Mouse (Mus musculus) heart, postnatal 14 days (tissue): ENCODE data around the gene P4ha2. TPM values are rescaled to one million over a fixed set of nuclear protein-coding genes. Genes with fewer than 3 reads are reported as not detected.
A peak's percentile ranks its signal among the peaks of the same experiment; 100 is the strongest.
"Not testable (repeated sequence)": the region's sequence is repeated elsewhere in the genome, so short reads cannot be mapped to it uniquely, and the experiment has no call there.

Experiments used
- DNase-seq, 2 experiments: peaks; one replicate each; pipeline ENCODE4 v3.0.0; 2021 to 2022
- intact Hi-C: fragments of 180-260 bp; cut with DNase I; formaldehyde crosslinking; loops from one replicate; pipeline ENCODE4 v1.15.1; 2025
- total RNA-seq, 2 experiments: library from RNA; stranded (reverse); gene quantifications; 2 replicates each; pipeline ENCODE4 v1.2.3; 2021

The P4ha2 gene
- total RNA-seq, 2 experiments from 2014 or later = 43.3 to 46.4 TPM

DNA sequence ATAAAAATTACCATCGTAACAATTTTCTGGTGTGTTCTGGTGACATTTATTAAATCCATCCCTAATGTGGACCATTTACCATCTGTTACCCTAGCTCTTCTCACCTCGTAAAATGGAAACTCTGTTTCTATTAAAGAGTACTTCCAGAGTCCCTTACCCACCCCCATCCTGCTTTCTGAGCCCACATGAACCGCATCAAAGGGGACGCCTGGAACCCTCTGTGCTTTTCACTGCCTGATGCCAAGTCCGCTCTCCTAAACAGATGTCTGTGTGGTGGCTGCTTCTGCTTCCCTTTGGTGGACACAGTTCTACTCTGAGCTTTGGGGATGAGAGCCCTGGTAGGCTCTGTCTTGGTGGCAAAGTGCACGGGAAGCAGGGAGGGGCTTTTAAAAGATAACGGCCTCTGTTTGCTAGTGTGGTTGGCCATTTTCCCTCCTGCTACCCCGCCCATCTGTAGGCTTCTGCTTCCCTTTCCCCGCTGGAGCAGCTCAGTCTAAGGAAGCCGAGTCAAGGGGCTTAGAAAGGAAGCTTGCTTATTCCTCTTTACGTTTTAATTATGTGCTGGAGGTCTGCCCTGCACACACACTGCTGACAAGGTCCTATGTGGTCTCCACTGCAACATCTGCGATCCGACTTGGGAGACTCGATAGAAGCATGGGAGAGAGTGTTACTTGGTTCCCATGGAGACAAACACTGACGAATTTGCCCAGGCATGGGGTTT is 26.9 kb downstream of the P4ha2 start:
- intact Hi-C loops = no loop called here
- DNase-seq = no peak

DNA sequence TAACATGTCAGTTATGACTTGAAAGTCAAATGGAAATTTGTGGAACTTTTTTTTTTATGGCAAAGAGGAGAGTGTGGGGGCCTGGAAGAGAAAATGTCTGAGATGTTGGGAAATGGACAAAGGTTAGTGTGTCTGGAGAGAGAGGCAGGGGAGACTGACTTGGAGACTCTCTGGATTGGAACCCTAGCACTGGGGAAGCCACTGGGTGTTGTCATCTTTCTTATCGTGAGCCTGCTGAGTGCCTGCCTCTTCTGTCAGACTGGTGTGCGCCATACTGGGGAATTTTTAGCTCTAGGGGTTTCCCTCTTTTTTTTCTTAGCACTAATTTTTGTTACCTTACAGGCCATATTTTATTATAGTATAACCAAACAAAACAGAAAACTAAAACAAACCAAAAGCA is 27.5 kb downstream of the P4ha2 start:
- intact Hi-C loops = no loop called here
- DNase-seq = no peak

DNA sequence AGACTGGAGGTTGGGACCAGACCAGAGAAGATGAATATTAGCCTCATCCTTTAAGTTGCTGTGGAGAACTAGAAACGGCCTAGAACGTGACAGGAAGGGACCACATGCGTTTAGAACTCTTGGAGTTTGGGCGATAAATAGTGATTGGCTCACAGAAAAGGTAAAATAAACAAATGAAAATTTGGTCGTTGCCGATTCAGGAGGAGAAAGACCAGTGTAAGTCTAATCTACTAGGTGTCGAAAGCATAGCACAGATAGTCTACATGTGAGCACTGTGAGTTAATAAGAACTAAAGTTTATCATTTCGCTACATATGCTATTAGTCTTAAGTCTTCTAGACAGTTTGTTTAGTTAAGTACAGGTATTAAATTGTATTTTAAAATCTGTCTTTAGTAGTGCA is 30.1 kb downstream of the P4ha2 start:
- intact Hi-C loops = no loop called here
- DNase-seq = no peak

DNA sequence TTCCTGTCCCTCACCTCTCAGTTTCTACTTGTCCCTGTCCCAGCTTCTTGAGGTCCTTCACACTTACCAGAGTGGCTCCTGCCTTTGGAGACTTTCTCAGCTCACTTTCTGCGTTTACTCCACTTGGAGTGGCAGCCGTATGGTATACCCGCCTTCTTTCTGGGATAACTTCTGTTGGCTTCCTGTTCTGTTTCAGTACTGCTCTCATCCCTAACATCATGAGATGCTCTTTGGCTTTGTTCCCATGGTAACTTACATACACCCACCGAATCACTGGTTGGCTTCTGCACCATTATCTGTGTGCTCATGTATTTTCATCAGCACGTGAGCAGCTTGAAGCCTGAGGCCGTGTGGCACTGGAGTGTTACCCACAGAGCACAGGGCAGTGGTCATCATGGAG is 30.8 kb downstream of the P4ha2 start:
- no peak for DNase-seq
- intact Hi-C loops = no loop called here

DNA sequence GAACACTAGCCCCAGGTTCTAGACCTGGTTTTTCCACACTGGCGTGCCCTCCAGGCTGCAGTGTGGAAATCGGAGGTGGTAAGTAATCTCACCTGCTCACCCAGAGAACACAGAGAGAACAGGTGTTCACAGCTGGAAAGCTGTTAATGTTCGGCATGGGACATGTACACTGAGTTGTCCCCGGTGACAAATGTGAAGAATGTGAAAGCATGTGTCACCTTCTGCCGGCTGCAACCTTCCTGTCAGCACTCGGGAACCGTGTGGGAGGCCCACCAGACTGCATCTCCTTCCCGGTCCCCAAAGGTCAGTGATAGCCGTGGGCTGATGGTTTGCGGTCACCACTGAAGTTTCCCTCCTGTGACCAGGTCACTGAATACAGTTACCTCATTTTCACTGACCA is 32.4 kb downstream of the P4ha2 start:
- intact Hi-C loops = no loop called here
- no peak for DNase-seq

DNA sequence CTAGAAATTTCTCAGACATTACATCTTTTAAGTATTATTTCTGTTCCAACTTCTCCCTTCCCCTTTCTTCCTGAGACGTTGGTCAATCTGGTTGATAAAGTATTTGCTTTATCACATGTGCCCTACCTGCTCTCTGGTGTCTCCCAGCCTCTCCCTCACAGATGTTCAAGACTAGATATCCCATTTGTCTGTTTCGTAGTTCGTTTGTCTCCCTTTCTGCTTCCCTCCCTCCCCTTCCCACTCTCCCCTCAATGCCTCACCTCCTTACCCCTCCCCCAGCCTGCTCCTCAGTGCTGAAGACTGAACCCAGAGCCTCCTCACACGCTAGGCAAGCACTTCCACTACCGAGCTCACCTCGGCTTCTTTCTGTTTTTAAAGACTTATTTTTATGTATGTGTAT is 35.0 kb downstream of the P4ha2 start:
- DNase-seq = no peak
- intact Hi-C loops = no loop called here

DNA sequence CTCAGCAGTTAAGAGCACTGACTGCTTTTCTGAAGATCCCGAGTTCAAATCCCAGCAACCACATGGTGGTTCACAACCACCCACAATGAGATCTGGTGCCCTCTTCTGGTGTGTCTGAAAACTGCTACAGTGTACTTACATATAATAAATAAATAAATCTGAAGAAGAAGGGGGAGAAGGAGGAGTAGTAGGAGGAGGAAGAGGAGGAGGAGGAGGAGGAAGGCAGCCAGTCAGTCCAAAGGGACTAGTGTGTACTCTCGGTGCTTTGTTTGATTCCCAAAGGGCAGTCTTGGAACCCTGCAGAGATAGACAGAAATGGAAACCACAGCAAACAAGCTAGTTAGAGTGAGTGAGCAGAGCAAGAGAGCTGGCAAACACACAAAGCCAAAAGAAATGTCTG is 40.3 kb downstream of the P4ha2 start:
- DNase-seq, intact Hi-C loops: not testable (repeated sequence)

DNA sequence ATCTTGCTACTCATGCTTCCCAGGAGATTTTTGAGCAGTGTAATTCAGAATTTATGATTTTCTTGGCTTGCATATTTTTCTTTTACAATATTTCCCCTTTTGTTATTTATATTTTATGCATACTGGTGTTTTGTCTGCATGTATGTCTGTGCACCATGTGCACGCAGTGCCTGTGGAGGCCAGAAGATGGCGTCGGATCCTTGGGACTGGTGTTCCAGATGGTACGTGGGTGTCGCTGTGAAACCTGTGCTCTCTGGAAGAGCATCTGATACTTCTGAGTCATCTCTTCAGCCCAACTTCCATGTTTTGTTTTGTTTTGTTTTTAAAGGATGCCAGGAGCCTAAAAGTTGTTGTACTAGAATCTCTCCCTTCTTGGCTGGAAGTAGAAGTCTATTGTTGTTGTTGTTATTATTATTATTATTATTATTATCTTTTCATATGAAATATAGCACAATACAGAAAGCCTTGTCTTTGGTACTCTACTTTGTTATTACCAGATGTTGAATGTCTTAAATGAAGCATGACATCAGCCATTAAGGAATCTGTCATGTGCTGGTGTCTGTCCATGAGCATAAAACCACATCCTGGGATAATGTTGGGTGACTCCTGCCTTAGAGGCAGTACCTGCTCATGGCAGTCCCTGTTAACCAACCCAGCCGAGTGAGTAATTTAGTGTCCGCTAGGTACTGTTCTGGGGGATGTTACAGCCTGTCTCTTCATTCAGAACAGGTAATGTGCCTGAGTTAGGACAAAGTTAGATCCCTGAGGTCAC is 41.5 kb downstream of the P4ha2 start:
- intact Hi-C loops = no loop called here

DNA sequence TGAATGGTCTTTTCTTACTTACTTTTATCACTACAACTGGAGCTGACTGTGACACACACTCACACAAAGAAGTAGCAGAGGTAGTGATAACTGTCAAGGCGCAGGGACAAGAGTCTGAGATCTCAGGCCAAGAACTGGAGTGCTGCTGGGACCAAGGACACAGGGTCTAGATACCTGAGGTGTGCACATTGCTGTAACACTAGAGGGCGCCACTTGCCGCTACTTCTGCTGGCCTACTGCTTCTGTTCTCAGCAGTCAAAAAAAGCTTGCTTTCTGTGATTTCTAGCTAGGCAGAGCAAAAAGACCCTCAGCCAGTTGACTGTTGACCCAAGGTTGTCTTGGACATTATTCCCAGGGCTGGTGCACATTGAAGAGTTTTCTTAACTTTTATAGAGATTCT is 45.0 kb downstream of the P4ha2 start:
- peak; percentile 79 to 84 for DNase-seq
- intact Hi-C loops = loop anchor here (1.0 kb wide), 1 partner anchor 109 kb away; no protein-coding TSS in a partner anchor

More for the DNA sequence above, 41.5 kb downstream of the P4ha2 start:
- no peak for DNase-seq

DNA sequence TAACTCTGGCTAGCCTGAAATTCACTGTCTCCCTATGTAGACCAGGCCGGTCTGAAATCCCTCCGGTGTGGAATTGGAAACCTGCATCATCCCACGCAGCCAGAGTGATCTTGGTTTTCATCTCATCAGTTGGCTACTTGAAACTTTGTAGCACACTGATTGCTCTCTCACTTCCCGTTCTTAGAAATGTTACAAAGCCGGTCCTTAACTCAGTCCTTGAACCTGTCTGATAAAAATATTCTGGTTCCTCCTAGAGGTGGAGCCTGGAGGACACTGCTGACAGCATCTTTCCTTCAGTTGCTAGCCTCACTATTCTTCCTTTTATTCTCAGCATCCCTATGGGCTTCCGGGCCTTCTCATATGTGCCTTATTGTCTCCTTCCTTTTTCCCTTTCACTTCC is 46.1 kb downstream of the P4ha2 start:
- no peak for DNase-seq
- intact Hi-C loops = loop anchor here (1.0 kb wide), 1 partner anchor 108 kb away; no protein-coding TSS in a partner anchor

DNA sequence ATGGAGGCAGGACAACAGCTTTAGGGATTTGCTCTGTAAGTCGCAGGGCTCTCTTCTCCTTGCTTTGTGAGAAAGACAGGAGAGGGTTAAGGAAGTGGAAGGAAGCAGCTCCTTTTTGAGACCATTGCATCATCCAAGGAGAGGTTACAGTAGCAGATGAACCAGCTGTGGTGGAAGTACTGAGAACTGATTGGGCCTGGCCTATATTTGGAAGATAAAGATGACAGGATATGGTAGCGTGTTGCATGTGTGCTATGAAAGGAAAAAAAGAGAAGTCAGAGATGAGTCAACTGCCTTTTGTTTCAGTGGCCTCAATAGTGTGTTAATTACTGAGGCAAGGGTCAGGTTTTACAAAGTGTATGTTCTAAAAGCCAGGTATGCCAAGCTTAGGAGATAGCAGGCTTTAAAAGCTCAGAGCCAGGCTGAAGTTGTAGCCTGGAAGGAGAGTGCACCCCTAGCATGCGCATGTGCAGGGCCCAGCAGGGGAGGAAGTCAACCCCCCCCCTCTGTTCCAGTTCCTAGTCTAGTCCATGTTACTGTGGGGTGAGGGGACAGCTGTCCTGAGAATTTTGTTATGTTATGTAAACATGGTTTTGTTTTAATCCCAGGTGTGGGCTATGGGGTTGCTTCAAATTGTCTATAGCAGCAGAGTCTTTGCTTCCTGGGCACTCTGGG is 50.0 kb downstream of the P4ha2 start:
- DNase-seq = no peak
- intact Hi-C loops = no loop called here

DNA sequence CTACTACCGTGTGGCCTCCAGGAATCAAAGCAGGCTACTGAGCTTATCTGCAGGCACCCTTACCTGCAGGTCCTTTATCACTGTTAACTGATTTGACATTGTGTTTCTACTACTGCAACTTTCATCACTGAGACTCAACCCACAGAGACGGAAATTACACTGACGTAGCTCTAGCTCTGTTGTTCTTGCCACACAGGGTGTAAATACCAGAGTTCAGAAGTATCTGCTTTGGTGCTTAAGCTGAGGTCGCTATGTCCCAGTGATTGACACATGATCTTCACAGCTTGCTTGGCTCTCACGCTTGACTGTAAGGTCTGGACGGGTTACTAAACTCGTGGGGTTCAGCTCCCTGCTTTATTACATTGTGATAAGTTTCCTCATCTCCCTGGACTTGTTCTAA is 51.2 kb downstream of the P4ha2 start:
- no peak for DNase-seq
- intact Hi-C loops = no loop called here

DNA sequence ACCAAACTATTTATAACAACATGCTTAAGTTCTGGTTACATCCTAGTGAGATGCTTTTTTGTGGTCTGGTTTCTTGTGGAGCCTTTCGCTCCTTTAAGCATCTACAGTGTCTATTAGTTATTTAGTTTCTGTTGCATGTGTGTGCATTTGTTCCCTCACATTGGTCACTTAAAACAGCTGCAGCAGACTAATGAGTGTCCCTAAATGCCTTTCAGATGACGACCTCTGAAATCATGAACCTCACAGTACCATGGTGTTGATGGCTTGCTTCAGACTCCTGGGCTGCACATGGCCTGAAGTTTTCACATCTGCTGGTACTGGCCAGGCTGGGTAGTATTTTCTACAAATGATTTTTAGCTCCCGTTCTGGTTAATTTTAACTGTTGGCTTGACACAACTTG is 53.1 kb downstream of the P4ha2 start:
- intact Hi-C loops = no loop called here
- DNase-seq = no peak

DNA sequence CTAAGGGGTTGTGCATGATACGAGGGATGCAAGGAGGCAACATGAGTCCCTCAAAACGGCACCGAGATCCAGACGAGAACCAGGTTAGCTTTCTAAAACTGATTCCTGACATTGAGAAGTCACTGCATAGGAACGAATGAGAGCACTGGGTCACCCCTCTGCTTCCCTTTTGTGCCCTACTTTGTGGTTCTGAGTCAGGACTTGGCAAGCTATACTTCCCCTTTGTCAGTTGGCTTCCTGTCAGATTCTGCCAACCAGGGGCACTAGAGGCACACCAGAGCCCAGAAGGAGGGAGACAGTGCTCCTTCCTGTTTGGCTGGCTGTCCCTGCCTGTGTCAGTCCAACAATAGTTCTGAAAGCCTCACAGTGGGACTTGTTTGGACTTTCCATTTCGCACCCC is 56.0 kb downstream of the P4ha2 start:
- peak; percentile 41 to 50 for DNase-seq
- intact Hi-C loops = no loop called here

DNA sequence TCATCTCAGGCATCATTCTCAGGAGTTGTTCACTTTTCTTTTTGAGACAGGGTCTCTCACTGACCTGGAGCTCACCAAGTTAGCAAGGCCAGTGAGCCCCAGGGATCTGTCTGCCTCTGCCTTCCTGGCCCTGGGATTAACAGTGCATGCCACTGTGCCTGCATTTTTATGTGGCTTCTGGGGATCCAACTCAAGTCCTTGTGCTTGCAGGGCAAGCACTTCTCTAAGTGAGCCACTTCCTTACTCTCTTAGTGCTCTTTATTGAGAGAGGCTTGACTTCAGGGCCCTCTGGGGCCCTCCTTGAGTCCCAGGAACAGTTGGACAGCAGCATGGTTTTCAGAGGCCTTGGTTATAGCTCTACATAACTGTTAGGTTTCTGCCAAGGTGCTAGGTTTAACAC is 56.6 kb downstream of the P4ha2 start:
- intact Hi-C loops = no loop called here

DNA sequence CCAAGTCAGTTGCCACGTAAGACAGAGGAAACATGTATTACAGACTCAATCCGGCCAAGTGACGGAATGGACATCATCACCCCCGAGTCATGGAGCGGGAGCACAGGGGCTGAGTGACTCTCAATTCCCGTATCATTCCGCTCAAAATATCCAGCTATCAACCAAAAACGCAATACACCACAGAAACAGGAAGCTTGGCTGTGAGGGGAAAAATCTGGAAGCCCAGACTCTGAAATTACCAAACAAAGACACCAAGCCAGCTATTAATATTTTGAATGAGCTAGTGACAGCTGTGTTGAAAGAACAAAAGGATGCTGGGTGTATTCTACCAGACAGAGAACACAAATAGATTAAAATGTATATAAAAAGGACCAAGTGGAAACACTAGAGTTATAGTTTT is 57.7 kb downstream of the P4ha2 start:
- intact Hi-C loops = no loop called here
- no peak for DNase-seq

More for the DNA sequence above, 56.6 kb downstream of the P4ha2 start:
- DNase-seq = no peak

DNA sequence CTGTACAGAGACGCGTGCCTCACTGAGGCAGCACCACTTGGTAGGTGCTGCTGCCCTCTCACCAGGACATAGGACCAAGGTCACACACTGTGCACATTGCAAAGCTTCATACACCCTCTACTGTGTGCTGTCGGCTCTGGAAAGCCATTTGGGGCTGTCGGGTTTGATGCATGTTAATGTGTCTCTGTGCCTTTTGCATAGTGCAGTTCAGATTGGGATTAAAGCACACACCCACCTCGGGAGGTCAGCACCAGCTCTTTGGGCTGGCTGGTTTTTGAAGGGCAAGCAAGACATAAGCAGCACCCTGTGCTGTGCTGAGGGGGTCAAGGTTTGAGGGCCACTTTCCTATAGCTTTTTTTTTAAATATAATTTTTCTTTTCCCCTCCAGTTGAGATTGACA is 60.5 kb downstream of the P4ha2 start:
- no peak for DNase-seq
- intact Hi-C loops = no loop called here

DNA sequence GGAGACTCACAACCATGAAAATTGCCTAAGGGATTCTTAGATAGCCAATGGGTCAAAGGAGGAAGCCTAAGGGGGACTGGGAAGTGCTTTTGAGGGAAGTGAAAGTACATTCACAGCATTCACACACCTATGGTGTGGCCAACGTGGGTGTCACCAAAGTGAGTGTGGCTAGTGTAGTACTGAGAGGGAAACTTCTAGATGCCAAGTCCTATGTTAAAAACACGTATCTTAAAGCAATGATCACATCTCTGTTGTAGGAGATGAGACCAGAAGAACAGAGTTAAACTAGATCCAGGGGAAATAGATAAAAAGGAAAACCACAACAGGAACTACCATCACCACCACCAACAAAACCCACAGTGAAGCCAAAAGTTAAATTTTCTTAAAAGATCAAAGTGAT is 61.0 kb downstream of the P4ha2 start:
- intact Hi-C loops = no loop called here

DNA sequence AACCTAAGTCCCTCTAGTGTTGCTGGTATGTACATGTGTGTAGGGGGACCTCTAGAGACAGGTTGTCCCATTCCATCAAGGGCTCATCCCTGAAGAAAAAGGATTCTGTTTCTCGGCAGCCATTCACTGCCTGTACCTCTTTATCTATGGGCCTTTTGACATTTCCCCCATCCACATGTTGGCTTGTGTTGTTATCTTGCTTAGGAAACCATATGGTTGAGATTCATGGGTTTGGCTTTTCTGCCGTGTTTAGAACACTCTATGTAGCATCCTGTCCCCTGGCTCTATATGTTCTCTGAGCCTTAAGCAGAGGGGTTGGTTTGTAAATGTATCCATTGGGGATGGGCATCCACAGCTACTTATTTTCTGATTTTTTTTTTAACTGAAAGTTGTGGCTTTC is 61.6 kb downstream of the P4ha2 start:
- intact Hi-C loops = no loop called here
- no peak for DNase-seq

More for the DNA sequence above, 61.0 kb downstream of the P4ha2 start:
- DNase-seq = no peak

DNA sequence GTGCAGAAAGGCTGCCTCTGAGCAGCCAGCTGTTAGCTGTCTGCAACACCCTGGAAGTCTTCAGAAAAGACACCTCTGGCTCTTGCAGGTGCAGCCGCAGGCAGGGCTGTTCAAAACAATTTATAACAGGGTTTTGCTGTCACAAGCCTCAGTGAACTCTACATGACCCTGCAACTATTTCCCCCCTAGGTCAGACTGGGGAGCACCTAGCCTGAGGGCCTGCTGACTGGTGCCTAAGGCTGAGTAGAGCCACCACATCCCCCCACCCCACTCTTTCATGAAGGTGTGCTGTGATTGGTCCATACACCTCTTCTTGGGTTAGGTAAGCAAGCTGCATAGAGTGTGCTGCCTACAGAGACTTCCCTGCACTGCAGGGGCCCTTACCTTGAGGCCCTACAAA is 63.1 kb downstream of the P4ha2 start:
- intact Hi-C loops = no loop called here
- no peak for DNase-seq
